8 mouse cellular contexts compared by ENCODE assay signal in genomic region chrX:73895719-73896118, GRCm38 (mm10). TPM values are rescaled to one million over a fixed set of nuclear protein-coding genes. Genes with fewer than 3 reads are reported as not detected.
DNase-seq lines count a peak whose midpoint lies in the region; ATAC-seq lines count a peak whose summit lies in the region.

Gene L1cam, minus strand, starts transcription at chrX:73896105.

- intact Hi-C loops in left cerebral cortex, postnatal 36 days (cut with DNase I), result loop anchor here (5.0 kb wide), 2 partner anchors 98 to 178 kb away; partner anchors contain the start of genes Abcd1 and Bcap31

- peak; percentile 59; the same call in 1 of the 2 replicates for ATAC-seq in erythroblast, adult 5-6 weeks (replicated peaks; ENCODE audit: low FRiP score, poor library complexity, severe bottlenecking)

- peak; percentile 61 for DNase-seq in layer of hippocampus, adult 11-12 months (ENCODE audit: low spot score)
- no peak for DNase-seq in layer of hippocampus, adult 9-10 months (ENCODE audit: low spot score)
- DNase-seq in adrenal gland, postnatal 14 days, result peak; percentile 69
- DNase-seq in induced T-regulatory cell, adult 2 months (ENCODE audit: low read depth), result peak; percentile 62
- peak; percentile 19 to 39 for DNase-seq in left cerebral cortex, postnatal 36 days (ENCODE audit: low spot score in 2 of 2)
- peak; percentile 19 for DNase-seq in neural tube, embryonic 10.5 days (ENCODE audit: extremely low spot score, low spot score)
- peak; percentile 60 to 64 for DNase-seq in thymus, postnatal 36 days

RNA-seq across cellular contexts. Expression of gene L1cam, which starts in this region (rescaled TPM):
- total RNA-seq in adrenal gland, postnatal 14 days (2021), result 9.3 and 16.0 TPM in 2 replicates
- total RNA-seq in erythroblast, adult 5-6 weeks (2015; ENCODE audit: low replicate concordance), result 5.2 TPM in 2 replicates
- total RNA-seq in erythroblast, adult 5-6 weeks (2017; ENCODE audit: low replicate concordance), result 5.3 and 6.2 TPM in 2 replicates
- total RNA-seq in left cerebral cortex, postnatal 36 days (2021), result 100 to 1,000 TPM; 131 to 179 TPM
